Mouse (Mus musculus) limb, embryonic 12.5 days (tissue): Measurements from ENCODE around the gene Arid3a. TPM values are rescaled to one million over a fixed set of nuclear protein-coding genes. Genes with fewer than 3 reads are reported as not detected.

ENCODE experiments used
- ATAC-seq: fragments of 200-750 bp; cut with Nextera tagmentation; 2 replicates; pipeline ENCODE4 v1.8.0; 2017; ENCODE audit warnings: low read depth, moderate TSS enrichment; ENCODE audit not compliant: insufficient number of reproducible peaks, insufficient read depth, low FRiP score, low TSS enrichment
- H3K27ac ChIP-seq: fragments of 300-500 bp; sonication (generic); 2 replicates; pipeline ENCODE4 v1.5.1; 2016; ENCODE audit warnings: mild to moderate bottlenecking, moderate library complexity
- H3K27me3 ChIP-seq: fragments of 300-500 bp; sonication (generic); 2 replicates; pipeline ENCODE4 v1.6.1; 2016; ENCODE audit warnings: mild to moderate bottlenecking, moderate library complexity
- H3K36me3 ChIP-seq: fragments of 300-500 bp; sonication (generic); 2 replicates; pipeline ENCODE4 v1.6.1; 2016; ENCODE audit warnings: mild to moderate bottlenecking, moderate library complexity
- H3K4me1 ChIP-seq: fragments of 300-500 bp; sonication (generic); replicated peaks from 2 replicates; pipeline ENCODE4 v1.6.1; 2016
- H3K4me2 ChIP-seq: fragments of 300-500 bp; sonication (generic); 2 replicates; pipeline ENCODE4 v1.6.1; 2016; ENCODE audit warnings: mild to moderate bottlenecking, moderate library complexity
- H3K4me3 ChIP-seq: fragments of 300-500 bp; sonication (generic); replicated peaks from 2 replicates; pipeline ENCODE4 v1.5.1; 2016; ENCODE audit warnings: mild to moderate bottlenecking
- H3K9ac ChIP-seq: fragments of 300-500 bp; sonication (generic); replicated peaks from 2 replicates; pipeline ENCODE4 v1.6.1; 2016; ENCODE audit warnings: mild to moderate bottlenecking, moderate library complexity
- H3K9me3 ChIP-seq: fragments of 300-500 bp; sonication (generic); 2 replicates; pipeline ENCODE4 v1.6.1; 2016; ENCODE audit warnings: mild to moderate bottlenecking, moderate library complexity
- WGBS: fragments of 180-500 bp; shearing (Covaris S2); methylation state at CpG from one replicate; pipeline ENCODE4 v1.1.7; 2016; 5-methylcytosine and 5-hydroxymethylcytosine counted together
- polyA plus RNA-seq: library from polyadenylated mRNA; unstranded; fragments of >200 nt; fragmentation: Nextera tagmentation; extraction: Ambion mirVana; gene quantifications from 2 replicates; pipeline ENCODE4 v1.2.1, GENCODE M21; 2016

The Arid3a gene
- polyA plus RNA-seq, 1 experiment from 2014 or later, result 8.6 TPM

GRCm38 (mm10) chr10:79919251-79919849 lies 7.5 kb upstream of the Arid3a start:
- 3% methylated on average over 21 of the region's 21 CpGs for WGBS
- Histone ChIP-seq H3K27ac (no peak overlapping the region), H3K4me2 (peak overlapping the region; percentile 50), H3K4me3 (peak overlapping the region; percentile 31), H3K9me3 (no peaks in the 10 kb centered on the region; the same call in 1 of the 2 replicates), H3K36me3 (no peaks in the 10 kb centered on the region), H3K9ac (no peak overlapping the region), H3K4me1 (peaks cover 61% of the 10 kb centered on the region), H3K27me3 (peaks cover 72% of the 10 kb centered on the region)
- no peak for ATAC-seq

- H3K9ac ChIP-seq, result 0 out of 2 replicates have a peak overlapping the region, but pooled peaks have one; percentile 31
- WGBS, result 23% methylated on average over 26 of the region's 26 CpGs
- H3K4me2 ChIP-seq, result peak overlapping the region; percentile 55
- no peaks in the 10 kb centered on the region for H3K36me3 ChIP-seq
- ATAC-seq, result no peak
- no peak overlapping the region for H3K27ac ChIP-seq
- peaks cover 72% of the 10 kb centered on the region for H3K27me3 ChIP-seq
- peaks cover 53% of the 10 kb centered on the region for H3K4me1 ChIP-seq
- H3K9me3 ChIP-seq, result no peaks in the 10 kb centered on the region; the same call in 1 of the 2 replicates
- peak overlapping the region; percentile 36 for H3K4me3 ChIP-seq
These were observed 6.6 kb upstream of the Arid3a start for GRCm38 (mm10) chr10:79920056-79920890.

- Histone ChIP-seq H3K27me3 (peaks cover 72% of the 10 kb centered on the region), H3K4me1 (peaks cover 52% of the 10 kb centered on the region), H3K4me3 (peak within 1 kb of the TSS; percentile 36), H3K27ac (no peak within 1 kb of the TSS), H3K9ac (peak within 1 kb of the TSS; percentile 31; the same call in 1 of the 2 replicates), H3K9me3 (no peaks in the 10 kb centered on the region; the same call in 1 of the 2 replicates), H3K36me3 (no peaks in the 10 kb centered on the region), H3K4me2 (peak within 1 kb of the TSS; percentile 55)
- WGBS, result 5% methylated on average over 41 of the region's 41 CpGs
- no peak for ATAC-seq
These were observed 5.8 kb upstream of the Arid3a start, which contains the start of gene R3hdm4 for GRCm38 (mm10) chr10:79920958-79921535. Gene R3hdm4, minus strand, starts transcription at chr10:79921208.

- H3K4me1 ChIP-seq, result peaks cover 54% of the 10 kb centered on the region
- H3K36me3 ChIP-seq, result no peaks in the 10 kb centered on the region
- H3K9me3 ChIP-seq, result no peaks in the 10 kb centered on the region; the same call in 1 of the 2 replicates
- H3K4me3 ChIP-seq, result peak overlapping the region; percentile 36
- peak overlapping the region; percentile 55 for H3K4me2 ChIP-seq
- peaks cover 72% of the 10 kb centered on the region for H3K27me3 ChIP-seq
- ATAC-seq, result no peak
- under 1% methylated on average over 34 of the region's 34 CpGs for WGBS
- H3K27ac ChIP-seq, result no peak overlapping the region
- H3K9ac ChIP-seq, result peak overlapping the region; percentile 31; the same call in 1 of the 2 replicates
These were observed 5.3 kb upstream of the Arid3a start for GRCm38 (mm10) chr10:79921572-79921971.

GRCm38 (mm10) chr10:79924998-79925784 lies 1.7 kb upstream of the Arid3a start:
- H3K27me3 ChIP-seq, result peaks cover 41% of the 10 kb centered on the region
- no peak for ATAC-seq
- H3K36me3 ChIP-seq, result no peaks in the 10 kb centered on the region
- H3K27ac ChIP-seq, result peak overlapping the region; percentile 97; the same call in 1 of the 2 replicates
- H3K9ac ChIP-seq, result no peak overlapping the region
- 11% methylated on average over 29 of the region's 29 CpGs for WGBS
- H3K4me3 ChIP-seq, result 0 out of 2 replicates have a peak overlapping the region, but pooled peaks have one; percentile 15
- H3K4me1 ChIP-seq, result peaks cover 48% of the 10 kb centered on the region
- no peaks in the 10 kb centered on the region; the same call in 1 of the 2 replicates for H3K9me3 ChIP-seq
- H3K4me2 ChIP-seq, result peak overlapping the region; percentile 87; the same call in 1 of the 2 replicates

- peaks cover 34% of the 10 kb centered on the region for H3K27me3 ChIP-seq
- H3K27ac ChIP-seq, result peak overlapping the region; percentile 97; the same call in 1 of the 2 replicates
- peak overlapping the region; percentile 87 for H3K4me2 ChIP-seq
- peaks cover 48% of the 10 kb centered on the region for H3K4me1 ChIP-seq
- H3K36me3 ChIP-seq, result peaks cover 7% of the 10 kb centered on the region
- WGBS, result 8% methylated on average over 15 of the region's 15 CpGs
- no peaks in the 10 kb centered on the region; the same call in 1 of the 2 replicates for H3K9me3 ChIP-seq
- H3K4me3 ChIP-seq, result peak overlapping the region; percentile 97
- no peak for ATAC-seq
- H3K9ac ChIP-seq, result peak overlapping the region; percentile 90
These were observed 905 bp upstream of the Arid3a start for GRCm38 (mm10) chr10:79925785-79926490.

GRCm38 (mm10) chr10:79927324-79928029 lies 634 bp downstream of the Arid3a start:
- under 1% methylated on average over 54 of the region's 54 CpGs for WGBS
- H3K9ac ChIP-seq, result peak overlapping the region; percentile 90
- H3K27me3 ChIP-seq, result peaks cover 19% of the 10 kb centered on the region
- H3K4me3 ChIP-seq, result peak overlapping the region; percentile 97
- peak overlapping the region; percentile 87 for H3K4me2 ChIP-seq
- peak overlapping the region; percentile 97 for H3K27ac ChIP-seq
- H3K36me3 ChIP-seq, result peaks cover 23% of the 10 kb centered on the region
- H3K4me1 ChIP-seq, result peaks cover 52% of the 10 kb centered on the region
- ATAC-seq, result no peak; the same call in 1 of the 2 replicates
- no peaks in the 10 kb centered on the region; the same call in 1 of the 2 replicates for H3K9me3 ChIP-seq

GRCm38 (mm10) chr10:79928030-79928694 lies 1.3 kb downstream of the Arid3a start:
- Histone ChIP-seq H3K4me2 (peak overlapping the region; percentile 87), H3K9ac (peak overlapping the region; percentile 90), H3K4me1 (peaks cover 59% of the 10 kb centered on the region), H3K27ac (peak overlapping the region; percentile 97), H3K36me3 (peaks cover 29% of the 10 kb centered on the region), H3K9me3 (no peaks in the 10 kb centered on the region), H3K4me3 (peak overlapping the region; percentile 97), H3K27me3 (peaks cover 12% of the 10 kb centered on the region)
- WGBS, result under 1% methylated on average over 27 of the region's 29 CpGs
- ATAC-seq, result no peak
